Mouse (Mus musculus): ENCODE results near the gene Cyld. TPM values are rescaled to one million over a fixed set of nuclear protein-coding genes. Genes with fewer than 3 reads are reported as not detected.

Gene Cyld
- polyA plus RNA-seq, 1 experiment from 2014 or later: 11.4 TPM

- no peaks in the 10 kb centered on the region for H3K27me3 ChIP-seq (replicated peaks; ENCODE audit: control insufficient read depth, insufficient read depth, low read length)
- H3K27ac ChIP-seq (ENCODE audit: low read depth, low read length): no peak overlapping the region
- no peak overlapping the region for H3K9ac ChIP-seq (ENCODE audit: low read length)
- H3K4me3 ChIP-seq (ENCODE audit: low read depth, low read length): no peak overlapping the region
- no peaks in the 10 kb centered on the region for H3K36me3 ChIP-seq (ENCODE audit: control insufficient read depth, insufficient read depth, low read length)
- ATAC-seq (no peak), DNase-seq (ENCODE audit: low spot score) (peak; percentile 32)
- H3K4me2 ChIP-seq (ENCODE audit: low read length): no peak overlapping the region
- 83% methylated on average over 7 of the region's 7 CpGs for WGBS
- no peaks in the 10 kb centered on the region for H3K9me3 ChIP-seq (replicated peaks; ENCODE audit: control insufficient read depth, low read length)
- H3K4me1 ChIP-seq (ENCODE audit: control insufficient read depth, insufficient read depth, low read length): no peaks in the 10 kb centered on the region; the same call in 1 of the 2 replicates
These were observed 13.1 kb upstream of the Cyld start for GRCm38 (mm10) chr8:88683656-88684289.

- 76% methylated on average over 9 of the region's 9 CpGs for WGBS
- ATAC-seq (no peak), DNase-seq (ENCODE audit: low spot score) (no peak)
- Histone ChIP-seq H3K27me3 (replicated peaks; ENCODE audit: control insufficient read depth, insufficient read depth, low read length) (no peaks in the 10 kb centered on the region), H3K36me3 (ENCODE audit: control insufficient read depth, insufficient read depth, low read length) (no peaks in the 10 kb centered on the region), H3K4me1 (ENCODE audit: control insufficient read depth, insufficient read depth, low read length) (no peaks in the 10 kb centered on the region), H3K4me2 (ENCODE audit: low read length) (no peak overlapping the region), H3K9ac (ENCODE audit: low read length) (no peak overlapping the region), H3K4me3 (ENCODE audit: low read depth, low read length) (no peak overlapping the region), H3K9me3 (replicated peaks; ENCODE audit: control insufficient read depth, low read length) (no peaks in the 10 kb centered on the region), H3K27ac (ENCODE audit: low read depth, low read length) (no peak overlapping the region)
These were observed 10.5 kb upstream of the Cyld start for GRCm38 (mm10) chr8:88686226-88686905.

GRCm38 (mm10) chr8:88686906-88687235, 10.0 kb upstream of the Cyld start:
- WGBS: 81% methylated on average over 8 of the region's 8 CpGs
- Histone ChIP-seq H3K4me3 (ENCODE audit: low read depth, low read length) (no peak overlapping the region), H3K27ac (ENCODE audit: low read depth, low read length) (no peak overlapping the region), H3K9ac (ENCODE audit: low read length) (no peak overlapping the region), H3K36me3 (ENCODE audit: control insufficient read depth, insufficient read depth, low read length) (no peaks in the 10 kb centered on the region), H3K9me3 (replicated peaks; ENCODE audit: control insufficient read depth, low read length) (no peaks in the 10 kb centered on the region), H3K4me2 (ENCODE audit: low read length) (no peak overlapping the region), H3K27me3 (replicated peaks; ENCODE audit: control insufficient read depth, insufficient read depth, low read length) (no peaks in the 10 kb centered on the region), H3K4me1 (ENCODE audit: control insufficient read depth, insufficient read depth, low read length) (no peaks in the 10 kb centered on the region)
- no peak for ATAC-seq
- DNase-seq (ENCODE audit: low spot score): no peak

- ATAC-seq (no peak), DNase-seq (ENCODE audit: low spot score) (no peak)
- no peaks in the 10 kb centered on the region for H3K9me3 ChIP-seq (replicated peaks; ENCODE audit: control insufficient read depth, low read length)
- no peak overlapping the region for H3K4me3 ChIP-seq (ENCODE audit: low read depth, low read length)
- 82% methylated on average over 6 of the region's 6 CpGs for WGBS
- H3K27ac ChIP-seq (ENCODE audit: low read depth, low read length): no peak overlapping the region
- no peaks in the 10 kb centered on the region for H3K36me3 ChIP-seq (ENCODE audit: control insufficient read depth, insufficient read depth, low read length)
- no peaks in the 10 kb centered on the region for H3K27me3 ChIP-seq (replicated peaks; ENCODE audit: control insufficient read depth, insufficient read depth, low read length)
- no peak overlapping the region for H3K9ac ChIP-seq (ENCODE audit: low read length)
- H3K4me1 ChIP-seq (ENCODE audit: control insufficient read depth, insufficient read depth, low read length): no peaks in the 10 kb centered on the region
- H3K4me2 ChIP-seq (ENCODE audit: low read length): no peak overlapping the region
These were observed 7.7 kb upstream of the Cyld start for GRCm38 (mm10) chr8:88689151-88689550.

GRCm38 (mm10) chr8:88689891-88690290, 6.9 kb upstream of the Cyld start:
- Histone ChIP-seq H3K27me3 (replicated peaks; ENCODE audit: control insufficient read depth, insufficient read depth, low read length) (no peaks in the 10 kb centered on the region), H3K4me1 (ENCODE audit: control insufficient read depth, insufficient read depth, low read length) (no peaks in the 10 kb centered on the region), H3K4me3 (ENCODE audit: low read depth, low read length) (no peak overlapping the region), H3K9me3 (replicated peaks; ENCODE audit: control insufficient read depth, low read length) (no peaks in the 10 kb centered on the region), H3K36me3 (ENCODE audit: control insufficient read depth, insufficient read depth, low read length) (no peaks in the 10 kb centered on the region), H3K4me2 (ENCODE audit: low read length) (no peak overlapping the region), H3K9ac (ENCODE audit: low read length) (no peak overlapping the region), H3K27ac (ENCODE audit: low read depth, low read length) (no peak overlapping the region)
- ATAC-seq (no peak), DNase-seq (ENCODE audit: low spot score) (no peak)
- 88% methylated on average over 6 of the region's 6 CpGs for WGBS

GRCm38 (mm10) chr8:88691342-88691948, 5.4 kb upstream of the Cyld start:
- no peaks in the 10 kb centered on the region for H3K9me3 ChIP-seq (replicated peaks; ENCODE audit: control insufficient read depth, low read length)
- ATAC-seq (no peak), DNase-seq (ENCODE audit: low spot score) (no peak)
- no peak overlapping the region for H3K4me2 ChIP-seq (ENCODE audit: low read length)
- H3K27ac ChIP-seq (ENCODE audit: low read depth, low read length): no peak overlapping the region
- no peak overlapping the region for H3K4me3 ChIP-seq (ENCODE audit: low read depth, low read length)
- H3K27me3 ChIP-seq (replicated peaks; ENCODE audit: control insufficient read depth, insufficient read depth, low read length): no peaks in the 10 kb centered on the region
- H3K36me3 ChIP-seq (ENCODE audit: control insufficient read depth, insufficient read depth, low read length): no peaks in the 10 kb centered on the region
- H3K9ac ChIP-seq (ENCODE audit: low read length): no peak overlapping the region
- whole genome bisulfite sequencing: 52% methylated on average over 4 of the region's 4 CpGs
- H3K4me1 ChIP-seq (ENCODE audit: control insufficient read depth, insufficient read depth, low read length): peaks cover 3% of the 10 kb centered on the region; the same call in 1 of the 2 replicates

- 64% methylated on average over 7 of the region's 7 CpGs for WGBS
- no peaks in the 10 kb centered on the region for H3K9me3 ChIP-seq (replicated peaks; ENCODE audit: control insufficient read depth, low read length)
- no peaks in the 10 kb centered on the region for H3K27me3 ChIP-seq (replicated peaks; ENCODE audit: control insufficient read depth, insufficient read depth, low read length)
- H3K4me1 ChIP-seq (ENCODE audit: control insufficient read depth, insufficient read depth, low read length): peaks cover 3% of the 10 kb centered on the region; the same call in 1 of the 2 replicates
- no peak overlapping the region for H3K4me3 ChIP-seq (ENCODE audit: low read depth, low read length)
- no peaks in the 10 kb centered on the region for H3K36me3 ChIP-seq (ENCODE audit: control insufficient read depth, insufficient read depth, low read length)
- no peak overlapping the region for H3K27ac ChIP-seq (ENCODE audit: low read depth, low read length)
- ATAC-seq: no peak
- no peak for DNase-seq (ENCODE audit: low spot score)
- no peak overlapping the region for H3K9ac ChIP-seq (ENCODE audit: low read length)
- no peak overlapping the region for H3K4me2 ChIP-seq (ENCODE audit: low read length)
These were observed 4.9 kb upstream of the Cyld start for GRCm38 (mm10) chr8:88691961-88692360.

- H3K4me2 ChIP-seq (ENCODE audit: low read length): no peak overlapping the region
- no peaks in the 10 kb centered on the region for H3K36me3 ChIP-seq (ENCODE audit: control insufficient read depth, insufficient read depth, low read length)
- DNase-seq (ENCODE audit: low spot score) (no peak), ATAC-seq (no peak)
- H3K9me3 ChIP-seq (replicated peaks; ENCODE audit: control insufficient read depth, low read length): no peaks in the 10 kb centered on the region
- no peaks in the 10 kb centered on the region for H3K27me3 ChIP-seq (replicated peaks; ENCODE audit: control insufficient read depth, insufficient read depth, low read length)
- no peak overlapping the region for H3K9ac ChIP-seq (ENCODE audit: low read length)
- WGBS: 75% methylated on average over 6 of the region's 6 CpGs
- peaks cover 8% of the 10 kb centered on the region for H3K4me1 ChIP-seq (ENCODE audit: control insufficient read depth, insufficient read depth, low read length)
- H3K4me3 ChIP-seq (ENCODE audit: low read depth, low read length): no peak overlapping the region
- no peak overlapping the region for H3K27ac ChIP-seq (ENCODE audit: low read depth, low read length)
These were observed 4.0 kb upstream of the Cyld start for GRCm38 (mm10) chr8:88692866-88693265.

GRCm38 (mm10) chr8:88693376-88693775, 3.5 kb upstream of the Cyld start:
- H3K4me1 ChIP-seq (ENCODE audit: control insufficient read depth, insufficient read depth, low read length): peaks cover 10% of the 10 kb centered on the region
- H3K4me3 ChIP-seq (ENCODE audit: low read depth, low read length): no peak overlapping the region
- H3K36me3 ChIP-seq (ENCODE audit: control insufficient read depth, insufficient read depth, low read length): no peaks in the 10 kb centered on the region
- DNase-seq (ENCODE audit: low spot score) (no peak), ATAC-seq (no peak)
- no peak overlapping the region for H3K27ac ChIP-seq (ENCODE audit: low read depth, low read length)
- no peak overlapping the region for H3K4me2 ChIP-seq (ENCODE audit: low read length)
- no peaks in the 10 kb centered on the region for H3K27me3 ChIP-seq (replicated peaks; ENCODE audit: control insufficient read depth, insufficient read depth, low read length)
- WGBS: 94% methylated on average over 4 of the region's 4 CpGs
- H3K9me3 ChIP-seq (replicated peaks; ENCODE audit: control insufficient read depth, low read length): no peaks in the 10 kb centered on the region
- no peak overlapping the region for H3K9ac ChIP-seq (ENCODE audit: low read length)

Measured in forebrain, embryonic 14.5 days (tissue).